Mouse (Mus musculus) ovary, postnatal 14 days (tissue): Measurements from ENCODE around the gene Rasd1.
"Not testable (repeated sequence)": the region's sequence is repeated elsewhere in the genome, so short reads cannot be mapped to it uniquely, and the experiment has no call there.

Experiments
- DNase-seq: peaks from one replicate; pipeline ENCODE4 v3.0.0; 2022; ENCODE audit warnings: low spot score

The Rasd1 gene

DNA sequence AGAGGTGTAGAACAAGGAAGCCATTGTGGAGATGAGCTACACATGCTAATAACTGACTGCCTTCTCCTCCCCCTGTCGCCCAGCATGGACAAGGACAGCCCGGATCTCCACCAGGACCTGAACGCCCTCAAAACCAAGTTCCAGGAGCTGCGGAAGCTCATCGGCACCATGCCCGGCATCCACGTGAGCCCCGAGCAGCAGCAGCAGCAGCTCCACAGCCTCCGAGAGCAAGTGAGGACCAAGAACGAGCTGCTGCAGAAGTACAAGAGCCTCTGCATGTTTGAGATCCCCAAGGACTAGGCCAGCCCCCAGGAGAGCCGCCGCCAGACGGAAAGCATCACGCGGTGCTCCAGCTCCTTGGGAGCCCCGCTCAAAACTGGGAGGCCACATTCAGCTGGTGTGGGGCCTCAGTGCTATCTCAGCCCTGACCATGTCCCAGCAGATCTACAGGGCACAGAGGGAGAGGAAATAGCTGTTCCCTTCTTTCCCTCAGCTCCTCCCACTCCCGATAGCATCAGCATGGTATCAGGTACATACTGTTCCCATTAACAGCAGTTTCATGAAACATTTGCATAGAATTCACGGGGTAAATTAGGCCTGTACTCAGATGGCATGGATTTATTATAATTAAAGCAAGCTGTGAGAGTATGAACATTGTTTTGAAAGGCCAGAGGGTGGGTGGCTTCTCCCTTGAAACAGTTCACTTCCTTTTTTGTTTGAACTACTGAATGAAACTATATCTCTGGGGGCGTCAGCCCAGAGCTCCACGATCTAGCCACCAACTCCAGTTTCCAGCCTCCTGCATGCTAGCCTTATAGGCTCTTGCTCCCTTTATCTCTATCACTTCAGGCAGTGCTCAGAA, 4.0 kb downstream of the Rasd1 start:
- DNase-seq = no peak

DNA sequence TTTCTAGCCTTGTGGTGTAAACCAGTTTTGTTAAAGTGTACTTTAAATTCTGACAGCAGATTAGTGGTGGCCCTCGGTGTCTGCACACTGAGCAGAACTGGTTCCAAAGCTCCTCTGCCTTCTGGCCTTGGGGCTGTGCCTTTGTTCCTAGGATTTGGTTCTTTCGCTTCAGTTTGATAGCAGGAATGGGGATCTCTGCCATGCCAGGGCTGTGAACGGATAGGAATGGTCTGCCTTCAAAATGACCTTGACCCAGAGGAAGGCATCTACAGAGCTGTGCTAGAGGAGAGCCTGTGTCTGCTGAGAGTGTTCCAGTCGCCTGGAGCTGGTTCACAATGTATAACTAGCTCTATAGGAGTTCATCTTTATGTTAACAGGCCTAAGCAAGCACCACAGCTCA, 5.3 kb downstream of the Rasd1 start:
- DNase-seq = no peak

DNA sequence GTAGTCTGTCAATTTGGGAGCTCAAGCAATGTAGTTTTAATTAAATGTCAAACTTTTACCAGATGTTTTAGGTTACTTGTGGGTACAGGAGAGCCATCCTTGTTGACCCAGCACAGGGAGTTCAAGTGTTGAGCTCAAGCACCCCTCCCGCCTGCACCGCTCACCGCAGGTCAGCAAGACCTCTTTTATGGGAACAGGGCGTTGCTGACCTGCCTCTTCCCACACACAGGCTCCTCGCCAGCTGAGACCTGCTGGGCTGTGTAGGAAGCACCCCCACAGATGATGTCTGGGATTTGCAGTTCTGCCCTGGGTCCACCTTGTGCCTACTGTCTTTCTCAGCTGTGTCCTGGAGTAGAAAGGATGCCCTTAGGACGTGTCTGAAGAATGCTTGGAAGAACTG, 8.0 kb downstream of the Rasd1 start:
- DNase-seq = no peak

DNA sequence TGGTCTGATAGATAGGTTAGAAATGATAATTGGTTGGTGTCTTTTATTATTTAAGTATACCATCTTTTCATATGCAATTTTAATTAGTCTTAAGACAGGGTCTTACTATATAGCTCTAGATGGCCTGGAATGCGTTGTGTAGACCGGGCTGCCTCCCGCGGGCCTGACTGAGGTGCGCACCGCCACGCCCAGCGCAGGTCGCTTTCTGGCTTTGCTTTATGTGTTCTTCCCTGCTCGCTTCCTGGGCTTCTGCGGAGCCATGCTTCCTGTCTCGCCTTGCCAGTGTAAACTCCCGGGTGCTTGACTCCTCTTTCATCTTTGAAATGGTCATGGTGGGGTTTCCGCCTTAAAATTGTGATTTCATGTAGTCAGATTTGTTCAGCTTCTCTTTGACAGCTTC, 11.9 kb downstream of the Rasd1 start:
- no peak for DNase-seq

DNA sequence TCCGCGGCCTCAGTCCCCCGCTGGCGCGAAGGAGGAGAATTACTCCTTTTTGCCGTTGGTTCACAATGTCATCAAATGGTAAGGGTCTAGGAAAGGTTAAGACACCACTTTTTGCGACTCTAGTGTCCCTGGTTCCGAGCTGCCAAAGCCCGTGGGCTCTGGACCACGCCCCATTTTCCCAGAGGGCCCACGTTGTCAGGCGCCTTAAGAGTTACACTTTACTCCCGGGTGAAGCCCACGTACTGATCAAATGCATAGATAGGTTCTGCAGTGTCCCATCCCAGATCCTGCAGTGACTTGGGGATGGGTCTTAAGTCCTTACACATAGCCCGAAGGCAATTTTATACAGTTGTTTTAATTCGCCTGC, 16.4 kb downstream of the Rasd1 start:
- no peak for DNase-seq

DNA sequence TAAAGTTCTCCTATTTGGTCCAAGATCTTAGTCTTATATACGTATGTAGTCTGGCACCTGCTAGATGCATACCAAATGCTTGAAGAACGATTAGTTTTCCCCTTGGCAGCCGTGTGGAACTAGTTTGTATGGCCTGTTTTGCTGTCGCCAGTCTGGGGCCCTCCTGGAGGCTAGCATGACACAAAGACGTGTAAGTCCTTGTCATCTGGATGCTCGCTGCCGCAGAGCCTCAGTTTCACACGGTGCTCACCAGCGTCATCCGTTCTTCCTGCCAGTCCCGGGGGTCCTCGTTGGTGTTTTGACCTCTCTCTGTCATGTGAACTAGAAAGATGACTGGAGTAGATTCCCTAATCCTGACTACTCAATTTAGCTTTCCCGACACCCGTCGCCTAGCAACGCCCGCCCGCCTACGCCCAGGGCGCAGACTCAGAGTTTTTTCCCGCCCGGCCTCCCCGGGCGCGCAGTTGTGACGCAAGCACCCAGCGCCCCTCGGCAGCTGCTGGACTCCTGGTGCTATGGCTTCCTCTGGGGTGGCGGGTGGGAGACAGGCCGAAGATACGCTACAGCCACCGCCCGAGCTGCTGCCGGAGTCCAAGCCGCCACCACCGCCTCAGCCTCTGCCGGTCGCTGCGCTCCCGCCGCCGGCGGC, 16.9 kb downstream of the Rasd1 start, which contains the start of gene Med9:
Med9 (plus strand) TSS at position 455 of the 649 bp plus-strand sequence.
- peak; percentile 97 for DNase-seq

DNA sequence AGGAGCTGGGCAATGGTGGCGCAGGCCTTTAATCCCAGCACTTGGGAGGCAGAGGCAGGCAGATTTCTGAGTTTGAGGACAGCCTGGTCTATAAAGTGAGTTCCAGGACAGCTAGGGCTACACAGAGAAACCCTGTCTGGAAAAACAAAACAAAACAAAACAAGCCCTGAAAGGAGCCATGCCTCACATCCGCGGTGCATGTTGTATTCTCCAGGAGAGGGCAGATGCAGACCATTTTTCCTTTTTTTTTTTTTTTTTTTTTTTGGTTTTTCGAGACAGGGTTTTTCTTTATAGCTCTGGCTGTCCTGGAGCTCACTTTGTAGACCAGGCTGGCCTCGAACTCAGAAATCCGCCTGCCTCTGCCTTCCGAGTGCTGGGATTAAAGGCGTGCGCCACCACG, 19.9 kb downstream of the Rasd1 start:
- not testable (repeated sequence) for DNase-seq

DNA sequence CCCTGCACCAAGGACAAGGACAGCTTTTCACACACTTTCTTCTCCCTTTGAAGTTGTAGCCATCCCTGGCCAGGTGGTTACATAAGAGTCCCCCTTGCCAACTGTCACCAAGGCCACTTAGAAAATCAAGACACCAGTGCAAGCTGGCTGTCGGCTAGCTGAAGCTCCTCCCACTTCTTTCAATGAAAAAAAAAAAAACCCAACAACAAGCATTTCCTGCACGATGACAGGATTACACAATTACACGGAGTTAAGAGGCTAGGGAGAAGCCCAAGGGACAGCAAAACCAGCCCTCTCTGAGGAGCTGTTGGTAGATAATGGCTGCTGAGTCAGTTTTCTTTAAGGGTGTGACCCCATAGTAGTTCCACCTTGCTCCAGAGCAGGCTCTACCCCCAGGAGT, 23.4 kb downstream of the Rasd1 start:
- DNase-seq = no peak

DNA sequence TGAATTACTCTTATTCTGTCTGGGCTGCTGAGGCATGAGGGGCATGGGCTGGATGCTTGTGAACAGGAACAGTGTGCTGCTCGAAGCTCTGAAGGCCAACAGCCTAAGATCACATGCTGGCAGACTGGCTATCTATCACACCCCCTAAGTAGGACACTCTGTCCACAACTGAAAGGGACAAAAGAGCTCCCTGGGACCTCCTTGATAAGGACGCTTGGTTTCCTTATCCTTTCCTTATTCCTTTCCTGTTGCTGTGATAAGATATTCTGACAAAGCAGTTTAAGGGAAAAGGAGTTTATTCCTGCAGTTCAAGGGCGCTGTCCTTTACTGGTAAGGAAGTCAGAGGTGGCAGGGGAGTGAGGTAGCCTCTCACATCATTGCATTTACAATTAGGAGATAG, 24.1 kb downstream of the Rasd1 start:
- no peak for DNase-seq

DNA sequence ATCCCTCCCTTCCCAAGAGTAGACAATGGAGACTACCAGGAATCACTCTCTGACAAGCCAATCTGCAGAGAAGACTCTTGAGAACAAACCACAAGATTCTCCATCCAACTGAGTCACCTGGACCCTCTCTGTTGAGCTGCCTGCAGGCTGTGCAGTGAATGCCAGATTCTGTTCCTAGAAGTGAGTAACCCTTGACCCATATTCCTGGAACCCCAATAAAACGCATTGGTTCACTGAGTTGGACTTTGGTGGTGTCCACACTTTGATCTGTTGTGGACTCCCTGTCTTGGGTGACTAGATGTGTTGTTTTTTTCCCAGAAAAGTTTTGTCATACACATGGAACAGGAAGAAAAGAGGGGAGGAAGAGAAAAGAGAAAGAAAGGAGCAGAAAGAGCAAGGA, 24.9 kb downstream of the Rasd1 start:
- DNase-seq = no peak

DNA sequence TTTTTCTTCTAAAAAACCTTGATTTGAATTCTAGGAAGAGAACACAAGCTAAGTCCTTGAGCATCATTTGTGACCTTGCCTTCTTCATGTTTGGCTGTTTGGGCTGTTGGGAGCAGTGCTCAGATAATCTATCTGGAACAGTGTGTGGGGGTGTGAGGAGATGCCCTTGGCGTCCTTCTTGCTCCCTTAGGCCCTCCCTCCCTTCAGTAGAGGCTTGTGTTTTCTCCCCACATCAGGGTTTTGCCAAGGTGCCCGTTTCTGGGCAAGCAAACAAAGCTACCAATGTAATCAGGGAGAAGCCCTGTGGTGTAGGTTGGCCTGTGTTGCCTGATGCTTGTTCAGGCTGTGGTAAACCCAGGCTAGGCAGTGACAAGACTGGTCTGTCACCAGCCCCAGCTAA, 27.1 kb downstream of the Rasd1 start:
- no peak for DNase-seq

DNA sequence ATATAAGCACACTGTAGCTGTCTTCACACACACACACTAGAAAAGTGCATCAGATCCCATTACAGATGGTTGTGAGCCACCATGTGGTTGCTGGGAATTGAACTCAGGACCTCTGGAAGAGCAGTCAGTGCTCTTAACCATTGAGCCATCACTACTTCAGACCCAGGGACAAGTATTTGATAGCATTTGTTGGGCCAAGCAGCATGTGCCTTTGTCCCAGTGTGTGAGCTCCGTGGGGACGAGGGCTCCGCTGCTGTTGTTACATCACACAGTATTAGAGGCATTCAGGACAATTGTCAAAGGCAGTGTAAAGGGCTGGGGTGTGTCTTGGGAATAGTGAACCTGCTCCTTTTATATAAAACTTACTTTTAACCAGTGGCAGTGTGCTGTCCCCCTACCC, 27.7 kb downstream of the Rasd1 start:
- no peak for DNase-seq

DNA sequence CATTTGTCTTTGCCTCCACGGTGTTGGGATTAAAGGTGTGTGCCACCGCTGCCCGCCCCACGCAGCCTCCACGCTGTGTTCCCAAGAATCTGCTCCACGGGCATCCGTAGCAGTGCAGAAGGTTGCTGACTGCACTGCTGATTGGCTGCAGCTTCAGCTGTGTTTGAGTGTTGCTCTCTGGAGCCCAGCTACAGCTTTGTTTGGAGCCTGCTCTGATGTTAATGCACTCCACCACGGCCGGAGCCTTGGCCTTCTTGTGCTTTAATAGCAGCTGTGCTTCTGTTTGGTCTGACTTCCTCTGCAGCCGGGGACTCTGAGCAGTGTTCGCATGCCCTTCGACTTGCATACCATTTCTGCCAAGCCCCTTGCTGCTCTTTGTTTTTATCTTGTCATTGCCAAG, 30.8 kb downstream of the Rasd1 start:
- DNase-seq = no peak

DNA sequence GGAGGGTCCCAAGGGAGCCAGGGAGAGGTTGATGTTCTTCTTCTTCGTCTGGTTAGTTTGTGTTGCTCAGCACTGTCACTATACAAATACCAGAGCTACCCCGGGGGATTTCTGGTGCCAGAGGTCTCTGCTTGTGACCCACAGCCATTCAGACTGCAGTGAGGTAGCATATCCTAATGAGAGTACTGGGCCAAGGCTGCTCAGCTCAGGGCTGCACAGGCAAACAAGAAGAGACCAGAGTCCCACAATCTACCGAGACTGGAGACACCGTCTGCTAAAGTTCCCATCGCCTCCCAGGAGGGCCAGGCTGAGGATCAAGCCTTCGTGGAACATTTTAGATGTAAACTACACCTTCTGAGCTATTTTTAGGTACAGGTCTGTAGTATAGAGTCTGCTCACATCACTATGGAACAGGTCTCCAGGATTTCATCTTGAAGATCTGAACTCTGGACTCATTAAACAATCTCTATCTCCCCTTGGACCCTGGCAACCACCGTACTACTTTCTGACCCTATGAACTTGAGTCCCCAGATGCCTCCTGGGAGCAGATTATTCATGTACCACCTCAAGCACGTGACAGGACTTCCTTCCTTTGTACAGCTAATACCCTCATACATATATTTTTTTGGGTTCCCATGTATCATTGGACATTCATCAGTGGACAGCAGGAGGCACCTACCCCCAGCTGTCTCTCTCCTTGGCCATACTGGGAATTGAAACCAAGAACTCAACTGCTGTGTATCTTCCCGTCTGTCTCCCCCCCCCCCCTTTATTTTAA, 32.0 kb downstream of the Rasd1 start:
- DNase-seq = no peak

DNA sequence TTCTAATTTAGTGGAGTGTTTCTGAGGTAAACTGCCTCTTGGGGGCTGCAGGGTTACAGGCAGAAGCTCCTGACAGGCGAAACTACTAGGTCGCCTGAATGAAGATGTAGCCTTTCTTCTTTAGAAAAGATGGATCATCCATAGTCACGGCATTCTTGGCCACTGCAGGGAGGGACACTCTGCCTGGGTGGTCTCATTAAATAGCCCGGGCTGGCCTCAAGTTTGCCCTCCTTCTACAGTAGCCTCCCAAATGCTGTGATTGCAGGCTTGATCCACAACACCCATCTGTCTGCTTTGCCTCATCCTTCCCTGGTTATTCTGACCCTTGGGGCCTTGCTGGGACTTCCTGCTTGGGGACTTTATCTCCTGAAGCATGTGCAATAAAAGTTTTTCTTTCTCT, 34.7 kb downstream of the Rasd1 start:
- no peak for DNase-seq

DNA sequence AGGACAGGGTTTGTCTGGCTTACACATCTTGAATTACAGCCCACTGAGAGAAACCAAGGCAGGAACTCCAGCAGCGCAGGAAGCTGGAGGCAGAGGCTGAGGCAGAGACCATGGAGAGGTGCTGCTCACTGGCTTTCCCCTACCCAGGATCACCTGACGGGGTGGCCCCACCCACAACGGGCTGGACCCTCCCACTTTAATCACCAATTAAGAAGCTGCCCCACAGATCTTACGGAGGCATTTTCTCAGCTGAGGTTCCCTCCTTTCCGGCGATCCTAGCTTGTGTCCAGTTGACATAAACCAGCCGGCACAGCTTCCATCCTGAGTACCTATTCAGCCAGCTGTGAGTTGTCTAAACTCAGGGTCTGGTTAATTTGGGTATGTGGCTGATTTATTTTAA, 43.5 kb downstream of the Rasd1 start:
- DNase-seq = no peak

DNA sequence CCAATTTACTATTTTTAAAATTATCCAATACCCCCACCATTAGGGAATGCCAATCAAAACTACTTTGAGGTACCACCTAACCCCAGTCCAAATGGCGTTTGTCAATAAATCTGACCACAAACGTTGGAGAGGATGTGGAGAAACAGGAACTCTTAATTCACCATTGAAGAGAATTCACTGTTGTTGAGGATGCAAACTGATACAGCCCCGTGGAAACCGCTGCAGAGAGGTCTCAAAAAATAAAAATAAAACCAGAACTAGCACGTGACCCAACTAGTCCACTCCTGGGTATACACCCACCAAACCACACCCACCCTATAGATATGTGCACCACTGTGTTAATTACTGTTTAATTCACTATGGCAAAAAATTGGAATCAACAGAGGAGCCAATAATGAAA, 44.4 kb downstream of the Rasd1 start:
- DNase-seq = no peak

DNA sequence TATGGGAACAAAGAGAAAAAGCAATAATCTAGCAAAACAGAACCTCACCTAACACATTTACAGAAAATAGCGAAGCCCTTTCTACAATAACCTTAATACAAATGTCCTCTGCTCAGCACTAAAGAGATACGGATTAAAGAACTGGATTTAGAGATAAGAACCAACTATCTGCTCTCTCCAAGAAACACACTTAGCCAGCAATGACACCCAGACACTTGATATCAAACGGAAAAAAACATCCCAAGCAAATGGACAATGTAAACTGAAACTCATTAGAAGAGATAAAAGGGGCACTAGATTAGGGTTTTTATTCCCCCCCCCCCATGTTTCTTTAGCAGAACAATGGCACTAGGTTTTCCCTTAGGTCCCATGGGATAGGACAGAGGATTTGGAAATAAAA, 45.3 kb downstream of the Rasd1 start:
- no peak for DNase-seq

DNA sequence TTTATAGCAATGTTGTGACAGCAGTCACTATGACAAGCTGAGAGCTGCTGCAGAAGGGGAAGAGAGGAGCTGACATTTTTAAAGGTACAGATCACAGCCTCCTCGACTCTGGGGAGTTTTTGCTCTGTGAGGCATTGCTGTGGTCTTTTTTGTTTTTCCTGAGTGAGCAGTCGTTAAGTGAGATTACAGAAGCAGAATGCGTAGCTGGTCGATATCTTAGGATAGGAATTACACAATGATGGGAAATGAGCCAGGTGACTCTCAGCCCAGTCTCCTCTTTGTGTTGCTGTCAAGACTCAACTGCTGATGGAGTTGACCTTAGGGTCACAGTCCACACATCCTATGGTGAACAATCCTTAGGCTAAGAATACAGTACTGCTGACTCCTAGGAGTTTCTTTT, 46.7 kb downstream of the Rasd1 start:
- no peak for DNase-seq

DNA sequence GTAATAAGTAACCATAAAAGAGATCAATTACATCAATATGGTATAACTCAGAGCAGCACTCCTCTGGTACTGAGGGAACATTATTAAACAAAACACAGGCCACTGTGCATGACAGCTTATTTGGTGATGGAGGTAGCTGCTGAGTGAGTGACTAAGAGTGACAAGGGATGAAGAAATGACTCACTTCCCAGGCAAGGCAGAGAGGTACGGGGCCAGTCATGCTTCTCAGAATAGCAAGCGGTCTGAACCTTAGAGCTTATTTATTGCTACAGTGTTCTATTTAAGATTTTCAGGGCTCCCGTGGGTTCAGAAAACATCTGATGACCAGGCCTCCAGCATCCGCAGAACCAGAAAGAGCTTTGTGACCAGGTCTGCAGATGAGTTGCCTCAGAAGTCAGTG, 51.0 kb downstream of the Rasd1 start:
- DNase-seq = no peak
